Mouse (Mus musculus) megakaryocyte, embryonic 14.5 days (primary cell): ENCODE results near the gene Gm28635. TPM values are rescaled to one million over a fixed set of nuclear protein-coding genes. Genes with fewer than 3 reads are reported as not detected.

Source experiments
- H3K27me3 ChIP-seq: replicated peaks from 2 replicates; pipeline ENCODE3; 2012; ENCODE audit warnings: inconsistent platforms
- H3K36me3 ChIP-seq: replicated peaks from 2 replicates; pipeline ENCODE3; 2012; ENCODE audit warnings: low read length, inconsistent platforms, mixed read lengths
- H3K4me1 ChIP-seq: 2 replicates; pipeline ENCODE4 v1.6.1; 2012; ENCODE audit warnings: inconsistent platforms
- H3K4me3 ChIP-seq: replicated peaks from 2 replicates; pipeline ENCODE3; 2012; ENCODE audit warnings: moderate library complexity, mild to moderate bottlenecking, inconsistent platforms
- H3K9me3 ChIP-seq: 2 replicates; pipeline ENCODE4 v1.6.1; 2012; ENCODE audit warnings: inconsistent platforms
- FLI1 ChIP-seq: IDR thresholded peaks from 2 replicates; pipeline ENCODE4 v1.6.1; 2012; ENCODE audit warnings: low read length, inconsistent platforms, mixed read lengths
- GATA1 ChIP-seq: IDR thresholded peaks from 3 replicates; pipeline ENCODE4 v1.6.1; 2012; ENCODE audit warnings: mixed read lengths, low read length, inconsistent platforms, borderline replicate concordance
- polyA plus RNA-seq: library from polyadenylated mRNA; stranded (reverse); fragments of >175 nt; gene quantifications from 2 replicates; pipeline ENCODE4 v1.2.3, GENCODE M21; 2012; ENCODE audit warnings: low replicate concordance; ENCODE audit not compliant: insufficient read depth

Gm28635 gene
- polyA plus RNA-seq, 1 experiment: not detected

DNA sequence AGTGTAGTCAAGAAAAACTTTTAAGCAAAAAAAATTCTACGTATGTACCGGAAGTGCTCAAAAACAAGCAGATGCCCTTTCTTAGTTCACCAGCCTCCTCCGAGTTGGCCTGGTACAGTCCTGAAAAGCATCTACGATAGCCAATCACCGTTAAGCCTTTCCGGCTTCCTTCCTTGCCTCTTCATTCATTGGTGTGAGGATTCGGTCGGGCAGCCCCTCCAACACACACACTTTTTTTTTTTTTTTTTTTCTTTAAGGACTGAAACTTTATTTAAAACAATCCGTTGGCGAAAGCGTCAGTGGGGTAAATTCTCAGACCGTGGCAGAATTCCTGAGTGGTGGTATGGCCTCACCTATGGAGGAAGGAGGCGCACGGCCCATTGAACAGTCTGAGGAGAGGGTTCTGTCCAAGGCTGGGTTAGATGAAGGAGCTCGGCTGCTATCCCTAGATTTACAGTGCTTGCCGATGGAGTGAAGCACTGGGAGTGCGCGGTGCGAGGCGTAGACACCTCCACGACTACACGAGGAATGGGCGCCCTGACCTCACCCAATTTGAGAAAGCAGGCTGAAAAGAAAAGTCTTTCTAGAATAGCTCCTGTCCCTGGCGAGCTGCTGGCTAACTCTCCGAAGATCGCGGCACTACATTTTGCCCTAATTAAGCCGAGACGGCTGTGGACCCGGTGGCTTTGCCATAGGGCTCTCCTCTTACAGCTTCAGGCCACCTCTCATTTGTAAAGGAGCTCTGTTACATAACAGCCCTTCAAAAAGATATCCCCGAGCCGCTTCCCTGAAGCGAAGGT is 37.9 kb upstream of the Gm28635 start:
- H3K4me1 ChIP-seq: peaks cover 36% of the 10 kb centered on the region
- H3K36me3 ChIP-seq: peaks cover 10% of the 10 kb centered on the region
- H3K9me3 ChIP-seq: no peaks in the 10 kb centered on the region
- no peaks in the 10 kb centered on the region for H3K27me3 ChIP-seq
- H3K4me3 ChIP-seq: peak overlapping the region; percentile 97
- TF ChIP-seq FLI1 (no peak), GATA1 (no peak)

DNA sequence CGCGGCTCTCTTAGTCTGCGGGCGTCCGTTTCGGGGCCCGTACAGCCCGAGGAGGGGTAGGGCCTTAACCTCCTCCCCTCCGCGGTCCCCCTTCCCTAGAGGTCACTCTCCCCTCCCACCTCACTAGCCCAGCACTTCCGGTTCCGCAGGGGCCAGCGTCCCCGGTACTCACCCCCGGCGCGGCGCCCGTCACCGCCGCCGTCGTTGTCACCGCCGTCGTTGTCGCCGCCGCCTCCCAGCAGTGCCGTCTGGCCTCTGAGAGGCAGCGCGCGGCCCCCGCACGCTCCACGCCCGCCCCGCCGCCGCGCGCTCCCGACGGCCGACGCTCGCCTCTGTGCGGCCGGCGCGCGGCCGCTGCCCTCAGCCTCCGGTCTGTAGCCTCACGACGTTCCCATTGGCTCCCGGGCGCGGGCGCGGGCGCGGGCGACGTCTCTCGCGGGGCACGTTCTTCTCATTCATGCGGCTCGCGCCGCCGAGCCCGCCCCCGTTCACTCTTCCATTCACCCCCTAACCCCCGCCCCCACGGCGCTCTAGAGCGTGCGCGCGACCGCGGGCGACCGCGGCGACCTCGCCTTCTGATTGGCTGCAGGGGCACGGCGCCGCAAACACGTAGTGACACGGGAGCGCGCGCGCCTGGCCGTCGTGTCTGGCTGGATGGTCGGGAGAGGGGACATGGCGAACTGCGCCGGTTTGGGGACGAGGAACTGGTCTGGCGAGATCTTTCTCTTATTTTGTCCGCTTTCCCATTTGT is 37.1 kb upstream of the Gm28635 start, which contains the start of gene Zdhhc5:
Zdhhc5 (minus strand) TSS at position 370 of the 751 bp plus-strand sequence.
- Histone ChIP-seq H3K27me3 (no peaks in the 10 kb centered on the region), H3K4me1 (peaks cover 43% of the 10 kb centered on the region), H3K36me3 (peaks cover 17% of the 10 kb centered on the region), H3K4me3 (peak within 1 kb of the TSS; percentile 97), H3K9me3 (no peaks in the 10 kb centered on the region)
- TF ChIP-seq GATA1 (no peak), FLI1 (no peak)

DNA sequence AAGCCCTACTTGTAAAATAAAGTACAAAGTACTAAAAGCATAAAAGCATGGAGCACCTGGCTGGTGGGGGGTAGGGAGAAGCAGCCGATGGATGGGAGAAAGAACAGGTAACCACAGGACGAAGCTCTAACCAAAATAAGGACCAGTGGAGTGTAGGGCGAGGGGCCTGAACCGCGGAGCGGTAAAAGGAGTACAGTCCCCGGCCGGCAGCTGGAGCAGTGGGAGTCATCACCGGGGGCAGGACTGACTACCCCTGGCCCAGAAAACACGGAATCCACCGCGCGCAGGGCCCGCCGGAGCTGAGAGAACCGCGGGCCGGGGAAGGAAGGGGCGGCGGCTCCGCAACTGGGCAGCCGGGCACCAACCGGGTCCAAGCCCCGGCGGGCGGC is 36.6 kb upstream of the Gm28635 start:
- Histone ChIP-seq H3K9me3 (no peaks in the 10 kb centered on the region), H3K36me3 (peaks cover 23% of the 10 kb centered on the region), H3K4me1 (peaks cover 47% of the 10 kb centered on the region), H3K4me3 (peak overlapping the region; percentile 97), H3K27me3 (no peaks in the 10 kb centered on the region)
- no peak for TF ChIP-seq FLI1
- no peak for TF ChIP-seq GATA1

DNA sequence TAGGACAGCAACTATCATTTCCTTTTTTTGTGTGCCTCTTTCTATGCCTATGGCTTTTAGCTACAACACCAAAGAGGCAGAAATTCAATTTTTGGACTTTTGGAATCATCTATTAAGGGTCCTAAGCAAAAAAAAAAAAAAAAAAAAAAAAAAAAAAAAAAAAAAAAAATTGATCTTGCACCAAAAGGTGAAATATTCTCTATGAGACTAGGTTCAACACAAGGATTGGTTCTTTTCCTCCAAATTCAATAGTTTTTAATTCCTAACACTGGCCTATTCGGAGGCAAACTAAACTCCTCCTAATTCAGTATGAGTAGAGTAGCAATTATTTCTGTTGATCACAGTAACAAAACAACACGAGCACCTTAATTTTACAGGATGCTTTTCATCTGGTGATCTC is 34.1 kb upstream of the Gm28635 start:
- Histone ChIP-seq H3K36me3 (peaks cover 48% of the 10 kb centered on the region), H3K4me3 (no peak overlapping the region), H3K9me3 (no peaks in the 10 kb centered on the region), H3K27me3 (no peaks in the 10 kb centered on the region), H3K4me1 (peaks cover 62% of the 10 kb centered on the region)
- TF ChIP-seq FLI1 (no peak), GATA1 (no peak)

DNA sequence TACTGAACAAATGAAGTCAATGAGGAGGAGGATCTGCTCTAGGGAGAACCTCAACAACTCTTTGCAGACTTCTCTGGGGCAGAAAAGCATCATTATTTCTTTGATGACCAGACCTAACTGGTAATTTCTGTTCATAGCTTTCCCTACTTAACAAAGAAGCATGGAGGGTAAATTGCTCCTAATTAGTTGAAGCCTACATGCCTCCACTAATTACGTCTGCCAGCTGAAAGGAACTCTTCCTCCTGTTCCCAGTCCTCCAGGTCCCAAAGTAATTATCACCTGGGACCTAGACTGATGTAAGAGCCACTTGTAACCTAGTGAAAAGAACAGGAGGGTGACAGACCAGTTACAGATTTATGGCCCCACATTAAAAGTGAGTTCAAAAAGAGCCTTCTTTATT is 29.7 kb upstream of the Gm28635 start:
- no peak overlapping the region for H3K4me3 ChIP-seq
- peaks cover 83% of the 10 kb centered on the region for H3K4me1 ChIP-seq
- TF ChIP-seq GATA1 (no peak), FLI1 (no peak)
- peaks cover 80% of the 10 kb centered on the region for H3K36me3 ChIP-seq
- no peaks in the 10 kb centered on the region for H3K9me3 ChIP-seq
- no peaks in the 10 kb centered on the region for H3K27me3 ChIP-seq

DNA sequence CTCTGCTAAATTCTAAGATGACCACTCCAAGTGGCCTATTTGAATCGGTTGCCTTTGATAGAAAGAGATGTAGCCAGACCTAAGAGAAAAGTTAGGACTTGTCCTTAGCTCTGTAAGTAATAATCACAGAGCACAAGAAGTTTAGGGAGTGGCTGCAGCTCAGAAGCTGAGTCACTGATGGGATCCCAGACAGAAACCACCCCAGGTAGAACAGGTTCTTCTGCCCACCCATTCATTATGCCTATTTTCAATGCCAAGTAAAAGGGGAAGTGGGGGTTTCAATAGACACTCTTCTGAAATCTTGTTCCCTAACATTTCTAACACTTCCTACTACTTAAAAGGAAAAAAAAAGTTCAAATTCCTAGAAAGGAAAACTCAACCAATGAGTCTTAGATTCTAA is 27.5 kb upstream of the Gm28635 start:
- Histone ChIP-seq H3K9me3 (no peaks in the 10 kb centered on the region), H3K4me3 (no peak overlapping the region), H3K27me3 (no peaks in the 10 kb centered on the region), H3K4me1 (peaks cover 71% of the 10 kb centered on the region), H3K36me3 (peaks cover 83% of the 10 kb centered on the region)
- TF ChIP-seq FLI1: no peak
- no peak for TF ChIP-seq GATA1

DNA sequence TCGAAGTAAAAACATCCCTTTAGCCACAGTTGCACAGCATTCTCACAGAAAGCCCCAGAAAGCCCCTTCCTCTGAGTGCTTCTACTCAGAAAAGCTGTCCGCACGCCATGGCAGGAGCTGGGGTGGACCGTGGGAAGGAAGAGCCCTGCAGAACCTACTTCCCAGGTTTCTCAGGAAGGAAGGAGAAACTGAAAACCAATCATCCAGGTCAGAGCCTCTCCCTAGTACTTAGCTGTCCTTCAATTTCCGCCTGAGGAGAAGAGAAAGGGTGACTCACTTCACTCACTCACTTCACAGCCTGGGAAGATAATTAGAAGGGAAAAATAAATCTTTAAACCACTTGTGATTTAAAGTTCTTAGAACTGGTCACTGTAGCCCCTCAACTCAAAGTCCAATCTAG is 26.5 kb upstream of the Gm28635 start:
- Histone ChIP-seq H3K36me3 (peaks cover 81% of the 10 kb centered on the region), H3K4me3 (no peak overlapping the region), H3K4me1 (peaks cover 65% of the 10 kb centered on the region), H3K27me3 (no peaks in the 10 kb centered on the region), H3K9me3 (no peaks in the 10 kb centered on the region)
- TF ChIP-seq FLI1: no peak
- no peak for TF ChIP-seq GATA1

DNA sequence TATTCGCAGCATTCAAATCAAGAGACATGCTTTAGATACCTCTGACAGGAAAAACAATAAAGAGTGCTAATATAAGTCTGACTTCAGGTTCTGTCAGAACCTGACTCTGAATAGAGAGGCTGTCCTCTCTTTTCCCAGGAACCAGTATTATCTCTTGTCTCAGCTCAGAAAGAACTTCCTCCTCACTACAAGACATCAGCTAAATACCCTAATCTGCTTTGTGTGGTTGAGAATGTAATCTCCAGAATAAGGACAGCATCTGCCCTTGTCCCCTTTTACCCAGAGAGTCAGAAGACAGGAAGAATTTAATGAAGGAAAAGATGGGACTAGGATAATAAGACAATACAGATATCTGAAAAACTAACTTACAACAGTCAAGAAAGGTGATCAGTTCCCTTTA is 25.7 kb upstream of the Gm28635 start:
- Histone ChIP-seq H3K4me1 (peaks cover 58% of the 10 kb centered on the region), H3K4me3 (no peak overlapping the region), H3K36me3 (peaks cover 80% of the 10 kb centered on the region), H3K27me3 (no peaks in the 10 kb centered on the region), H3K9me3 (no peaks in the 10 kb centered on the region)
- TF ChIP-seq GATA1: no peak
- no peak for TF ChIP-seq FLI1

DNA sequence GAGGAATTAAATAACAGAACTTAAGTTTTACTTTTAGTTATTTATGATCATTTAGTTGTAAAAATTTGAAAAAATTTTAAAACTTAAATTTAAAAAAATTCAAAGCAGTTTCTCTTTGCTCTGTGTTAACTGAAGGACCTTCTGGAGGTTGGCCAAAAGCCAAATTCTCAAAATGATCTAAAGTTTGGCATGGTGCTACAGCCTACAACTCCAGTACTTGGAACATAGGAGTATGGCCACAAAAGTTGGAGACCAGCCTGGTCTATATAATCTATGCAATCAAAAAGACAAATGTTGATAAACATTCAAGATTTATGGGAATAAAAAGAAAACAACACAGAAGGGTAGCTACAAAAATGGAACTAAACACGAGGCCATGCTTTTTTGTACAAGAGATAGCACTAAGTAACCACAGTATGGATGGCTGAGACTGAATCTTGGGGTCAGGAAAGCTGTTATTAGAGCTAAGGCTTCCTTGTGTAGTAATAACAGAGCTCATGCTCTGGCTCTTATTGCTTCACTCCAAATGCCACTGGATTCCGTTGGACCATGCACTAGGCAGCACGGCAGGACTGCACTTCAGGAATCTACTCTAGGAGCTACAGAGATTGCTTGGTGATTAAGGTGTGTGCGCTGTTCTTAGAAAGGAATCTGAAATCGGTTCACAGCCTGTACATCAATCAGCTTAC is 17.3 kb upstream of the Gm28635 start:
- peaks cover 95% of the 10 kb centered on the region for H3K36me3 ChIP-seq

More for the DNA sequence above, 17.3 kb upstream of the Gm28635 start:
- no peaks in the 10 kb centered on the region for H3K9me3 ChIP-seq
- TF ChIP-seq GATA1 (no peak), FLI1 (no peak)
- H3K27me3 ChIP-seq: no peaks in the 10 kb centered on the region
- H3K4me3 ChIP-seq: no peak overlapping the region
- H3K4me1 ChIP-seq: peaks cover under 1% of the 10 kb centered on the region; the same call in 1 of the 2 replicates
